Mouse (Mus musculus) frontal cortex, postnatal 36 days (tissue): ENCODE measurements around the gene G3bp1.

ENCODE experiments used
- DNase-seq, 2 experiments: peaks; one replicate each; pipeline ENCODE4 v3.0.0; 2022; ENCODE audit warnings: low spot score in 2 of 2

G3bp1 gene

GRCm38 (mm10) chr11:55469048-55469843 lies at the start of gene G3bp1:
G3bp1 (plus strand) TSS chr11:55469685.
- peak; percentile 99 to 100 for DNase-seq

DNA sequence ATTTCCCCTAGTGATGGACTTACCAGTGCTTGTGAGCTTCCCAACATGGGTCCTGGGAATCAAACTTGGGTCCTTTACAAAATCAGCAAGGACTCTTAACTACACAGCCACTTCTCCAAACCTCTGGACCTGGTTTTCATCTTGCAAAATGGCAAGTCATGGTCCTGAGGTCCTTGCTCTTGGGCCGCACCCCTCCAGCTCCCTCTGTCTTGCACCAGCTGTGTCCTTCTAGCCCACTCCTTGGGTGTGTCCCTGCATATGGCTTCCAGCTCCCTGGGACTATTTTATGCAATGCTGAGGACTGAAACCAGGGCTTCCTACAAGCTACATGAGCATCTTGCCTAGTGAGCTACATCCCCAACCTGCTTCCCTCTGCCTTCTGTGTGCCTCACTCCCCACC lies 46.5 kb upstream of the G3bp1 start, which contains the start of gene Sparc:
TSS of gene Sparc (minus strand) at position 206 of the 400 bp plus-strand sequence.
- no peak for DNase-seq

DNA sequence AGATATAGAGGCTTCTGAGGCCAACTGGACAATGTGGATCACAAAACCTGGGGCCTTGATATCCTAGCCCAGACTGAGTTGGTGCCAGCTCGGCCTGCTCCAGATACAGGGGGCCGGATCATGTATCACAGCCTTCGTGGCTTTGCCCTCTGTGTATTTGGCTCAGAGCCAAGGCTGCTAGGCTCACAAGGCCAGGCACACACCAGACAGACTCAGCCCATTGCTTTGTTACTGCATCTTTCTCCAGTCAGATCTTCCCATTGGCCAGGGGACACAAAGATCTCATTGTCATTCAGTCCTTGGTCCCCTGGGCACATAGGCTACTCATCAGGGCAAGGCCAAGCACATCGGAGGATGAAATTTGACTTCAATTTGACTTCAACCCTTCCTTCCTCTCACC lies 45.7 kb upstream of the G3bp1 start:
- no peak for DNase-seq

- no peak for DNase-seq
These were observed 44.6 kb upstream of the G3bp1 start for GRCm38 (mm10) chr11:55424746-55425360.

GRCm38 (mm10) chr11:55428186-55429012 lies 41.1 kb upstream of the G3bp1 start:
- DNase-seq = no peak

- DNase-seq = no peak
These were observed 39.5 kb upstream of the G3bp1 start for GRCm38 (mm10) chr11:55429973-55430372.

DNA sequence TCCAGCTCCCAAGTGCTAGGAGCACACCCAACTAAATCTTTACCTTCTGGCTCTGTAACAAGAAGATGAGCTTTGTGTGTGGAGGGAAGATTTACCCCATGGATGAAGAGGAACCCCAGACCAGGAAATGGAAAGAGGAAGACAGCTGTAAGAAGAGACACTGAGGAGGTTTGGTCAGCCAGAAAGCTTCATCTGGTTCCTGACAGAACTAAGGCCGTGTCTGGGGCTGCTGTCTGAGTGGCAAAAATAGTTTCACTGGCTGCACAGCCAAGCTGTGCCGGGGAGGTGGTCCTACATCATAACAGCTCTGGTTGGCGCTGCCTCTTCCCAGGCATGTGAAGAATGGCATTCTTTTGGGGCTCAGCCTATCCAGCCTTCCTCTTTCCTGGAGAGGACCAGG lies 36.5 kb upstream of the G3bp1 start:
- DNase-seq = no peak

- DNase-seq = no peak
These were observed 33.4 kb upstream of the G3bp1 start for GRCm38 (mm10) chr11:55436089-55436488.

DNA sequence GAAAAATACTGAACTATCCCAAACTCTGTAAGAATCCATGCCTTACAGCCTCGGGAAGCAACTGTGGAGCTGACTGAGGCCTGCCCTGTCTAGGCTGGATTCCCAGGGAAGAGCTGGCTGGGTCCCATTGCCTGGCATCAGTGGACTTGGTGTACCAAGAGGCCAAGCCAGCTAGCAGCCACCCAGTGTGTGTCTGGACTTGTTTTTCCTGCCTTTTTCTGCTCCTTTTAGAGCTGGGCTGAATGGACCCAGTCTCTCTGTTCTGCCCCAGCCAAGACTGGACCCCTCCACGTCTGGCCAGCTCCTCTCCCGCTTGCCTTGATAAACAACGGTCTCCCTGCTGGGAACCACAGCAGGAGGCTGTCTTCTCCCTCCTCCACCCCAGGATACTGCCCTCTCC lies 31.5 kb upstream of the G3bp1 start:
- peak in 1 of 2 experiments; percentile 37 for DNase-seq

GRCm38 (mm10) chr11:55439718-55440117 lies 29.8 kb upstream of the G3bp1 start:
- no peak for DNase-seq

DNA sequence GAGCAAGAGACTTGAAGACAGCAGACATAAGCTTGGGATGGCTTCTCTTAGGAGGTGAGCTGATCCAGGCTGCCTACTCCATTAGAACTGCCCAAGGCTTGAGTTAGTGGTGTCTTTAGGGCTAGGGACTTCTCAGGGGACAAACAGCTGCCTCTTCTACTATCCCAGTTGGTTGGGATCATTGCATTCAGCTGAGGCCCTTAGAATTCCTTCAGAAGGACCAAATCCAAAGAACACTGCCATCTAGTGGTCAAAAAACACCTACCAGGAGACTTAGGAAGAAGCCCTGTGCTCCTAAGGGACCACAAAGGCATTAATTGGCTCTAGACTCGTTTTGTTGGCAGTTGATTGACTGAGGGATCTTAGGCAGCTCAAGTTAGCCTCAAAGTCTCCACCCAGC lies 24.7 kb upstream of the G3bp1 start:
- peak in 1 of 2 experiments; percentile 67 for DNase-seq

DNA sequence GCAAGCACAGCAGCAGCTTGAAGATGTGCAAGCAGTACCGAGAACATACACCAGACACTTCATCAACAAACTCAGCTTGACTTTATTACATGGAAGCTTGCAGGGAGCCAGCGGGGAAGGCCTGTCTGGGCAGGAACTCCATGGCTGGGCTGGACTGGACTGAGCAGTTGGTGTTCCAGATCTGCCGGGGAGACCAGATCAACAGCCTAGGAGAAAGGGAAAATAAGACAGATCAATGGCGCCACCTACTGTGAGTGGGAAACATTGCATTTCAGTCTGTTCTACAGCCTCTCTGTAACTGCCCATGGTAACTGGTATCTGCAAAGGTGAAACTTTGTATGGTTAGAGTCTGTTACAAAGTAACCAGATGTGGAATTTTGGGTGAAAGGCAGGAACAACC lies 22.9 kb upstream of the G3bp1 start:
- DNase-seq = peak; percentile 84 to 88

DNA sequence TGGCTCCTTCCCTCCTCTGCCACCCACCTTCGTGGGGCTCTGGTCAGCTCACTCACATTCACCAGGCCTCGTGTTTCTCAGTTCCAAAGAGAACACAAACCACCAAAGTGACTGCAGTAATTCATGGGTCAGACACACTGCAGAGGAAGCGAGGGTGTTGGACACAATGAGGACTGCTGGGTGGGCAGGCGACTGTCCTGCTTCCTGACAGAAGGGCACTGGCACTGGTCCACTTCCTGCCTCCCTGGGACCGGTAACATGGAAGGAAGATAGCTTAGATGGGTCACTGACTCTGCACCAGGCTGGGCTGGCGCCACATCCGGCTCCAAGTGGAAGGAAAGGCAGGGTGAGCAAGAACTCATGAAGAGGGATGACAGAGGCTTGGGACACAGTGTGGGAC lies 20.0 kb upstream of the G3bp1 start:
- no peak for DNase-seq

- DNase-seq = no peak
These were observed 19.2 kb upstream of the G3bp1 start for GRCm38 (mm10) chr11:55450311-55450710.

- no peak for DNase-seq
These were observed 15.8 kb upstream of the G3bp1 start for GRCm38 (mm10) chr11:55453640-55454039.

DNA sequence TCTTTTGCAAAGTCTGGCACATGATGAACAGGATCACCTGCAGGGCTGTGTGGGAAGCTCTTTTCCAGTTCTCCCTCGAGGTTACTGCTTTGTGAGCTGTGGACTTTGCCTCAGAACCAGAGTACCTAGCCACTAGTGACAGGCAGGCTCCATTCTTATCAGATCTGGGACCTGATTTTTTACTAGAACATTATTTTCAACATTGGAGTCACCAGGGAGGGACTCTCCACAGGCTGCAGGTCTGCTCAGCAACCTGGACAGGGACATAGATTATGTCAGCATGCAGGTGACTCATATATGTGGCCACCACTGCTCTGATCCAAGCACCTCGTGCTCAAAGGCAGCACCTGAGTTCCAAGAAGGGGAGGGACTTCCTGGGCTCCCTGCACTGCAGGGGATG lies 14.3 kb upstream of the G3bp1 start:
- no peak for DNase-seq

DNA sequence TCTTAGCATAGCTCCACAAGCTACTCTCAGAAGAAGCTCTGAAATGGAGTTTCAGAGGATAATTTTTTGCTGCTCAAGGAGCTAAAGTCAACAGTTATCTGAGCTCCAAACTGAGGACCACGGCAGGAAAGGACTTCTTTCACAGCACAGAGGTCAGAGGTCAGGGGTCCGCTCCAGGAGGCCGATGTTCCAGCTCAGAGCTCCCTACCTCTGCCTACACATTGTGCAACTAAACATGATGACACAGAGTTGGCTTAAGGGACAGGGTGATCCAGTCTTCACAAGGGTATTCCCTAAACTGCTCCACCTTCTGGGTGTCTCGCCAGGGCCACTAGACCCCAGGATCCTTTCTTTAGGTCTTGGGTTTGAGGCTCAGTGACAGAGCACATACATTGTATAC lies 11.0 kb upstream of the G3bp1 start:
- no peak for DNase-seq

- no peak for DNase-seq
These were observed 9.5 kb upstream of the G3bp1 start for GRCm38 (mm10) chr11:55459850-55460558.

GRCm38 (mm10) chr11:55460559-55461018 lies 8.9 kb upstream of the G3bp1 start:
- DNase-seq = peak in 1 of 2 experiments; percentile 23

- DNase-seq = peak; percentile 87 to 95
These were observed 8.4 kb upstream of the G3bp1 start, which contains the start of gene Atox1 for GRCm38 (mm10) chr11:55461019-55461645. Atox1 (minus strand) TSS chr11:55461239.

- DNase-seq = no peak
These were observed 7.3 kb upstream of the G3bp1 start for GRCm38 (mm10) chr11:55462149-55462548.
